Mouse (Mus musculus) kidney, adult 2 months (tissue): ENCODE measurements around the gene Ctnna2.

Experiments used
- CTCF ChIP-seq: fragments of 200-500 bp; conservative IDR thresholded peaks from 2 replicates; pipeline ENCODE4 v1.5.1; 2011; ENCODE audit warnings: low read depth, mild to moderate bottlenecking, control low read depth, low read length, moderate library complexity, mixed read lengths; ENCODE audit not compliant: insufficient read depth, insufficient read length
- POLR2A ChIP-seq: fragments of 200-500 bp; IDR thresholded peaks from one replicate; pipeline ENCODE4 v1.6.1; 2011; ENCODE audit warnings: low read depth, low read length, control low read depth

- TF ChIP-seq CTCF: no peak
- no peak for TF ChIP-seq POLR2A
Observed at GRCm38 (mm10) chr6:77278794-77279193, 700.7 kb downstream of the Ctnna2 start.
